Mouse (Mus musculus): ENCODE measurements around the gene Gng3. TPM values are rescaled to one million over a fixed set of nuclear protein-coding genes. Genes with fewer than 3 reads are reported as not detected.
A peak's percentile ranks its signal among the peaks of the same experiment; 100 is the strongest.

Gng3 gene
- polyA plus RNA-seq (2014; fragmentation: Nextera tagmentation; extraction: Ambion mirVana) = 508 and 520 TPM in 2 replicates

GRCm38 (mm10) chr19:8839103-8839907 lies at the start of gene Gng3:
TSS of gene Gng3 (minus strand) at chr19:8839194.
- Histone ChIP-seq H3K36me3 (replicated peaks; ENCODE audit: control insufficient read depth, insufficient read depth) (peaks cover 37% of the 10 kb centered on the region), H3K4me1 (replicated peaks; ENCODE audit: control insufficient read depth, insufficient read depth, low read length) (peaks cover 13% of the 10 kb centered on the region), H3K27me3 (ENCODE audit: control insufficient read depth, insufficient read depth, low read length) (no peaks in the 10 kb centered on the region), H3K4me3 (replicated peaks; ENCODE audit: low read length) (peak within 1 kb of the TSS; percentile 77), H3K27ac (peak within 1 kb of the TSS; percentile 96), H3K9ac (peak within 1 kb of the TSS; percentile 94), H3K9me3 (ENCODE audit: control insufficient read depth, low read length) (no peaks in the 10 kb centered on the region), H3K4me2 (replicated peaks) (peak within 1 kb of the TSS; percentile 66)
- peak; percentile 93 for ATAC-seq (ENCODE audit: low FRiP score)
- 29% methylated on average over 11 of the region's 11 CpGs for WGBS
- peak; percentile 83 for DNase-seq (ENCODE audit: low spot score)

GRCm38 (mm10) chr19:8887585-8888463 lies 48.8 kb upstream of the Gng3 start:
- H3K27ac ChIP-seq = peak overlapping the region; percentile 89
- 16% methylated on average over 19 of the region's 19 CpGs for WGBS

DNA sequence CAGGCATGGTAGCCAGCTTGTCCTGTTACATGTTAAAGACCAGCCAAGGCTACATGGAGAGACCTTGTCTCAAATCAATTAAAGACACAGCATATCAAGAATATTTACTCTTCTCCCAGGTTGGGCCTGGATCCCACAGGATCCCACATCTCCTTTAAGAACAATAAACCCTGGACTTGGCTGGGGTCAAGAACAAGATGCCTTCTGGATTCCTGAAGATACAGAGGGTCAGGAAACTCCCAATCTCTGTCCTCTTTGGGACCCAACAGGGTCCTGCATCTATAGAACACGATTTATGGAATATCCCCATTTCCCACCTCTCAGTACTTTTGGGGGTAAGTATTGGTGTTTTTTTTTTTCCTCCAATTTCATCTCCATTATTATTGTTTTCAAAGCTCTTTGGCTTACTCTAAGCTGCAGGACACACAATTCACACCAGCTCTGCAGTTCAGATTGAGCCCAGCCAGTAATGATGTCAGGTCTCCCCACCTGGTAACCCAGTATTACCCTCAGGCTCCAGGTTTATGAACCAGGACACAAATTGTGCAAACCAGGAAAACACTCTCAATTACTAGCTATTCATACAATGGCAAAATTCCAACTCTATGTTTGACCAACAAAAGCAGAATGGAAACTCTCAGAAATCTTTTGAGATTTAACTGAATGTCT lies 48.1 kb upstream of the Gng3 start:
- H3K27me3 ChIP-seq (ENCODE audit: control insufficient read depth, insufficient read depth, low read length) = no peaks in the 10 kb centered on the region
- no peak for DNase-seq (ENCODE audit: low spot score)
- H3K4me1 ChIP-seq (replicated peaks; ENCODE audit: control insufficient read depth, insufficient read depth, low read length) = peaks cover 17% of the 10 kb centered on the region
- ATAC-seq (ENCODE audit: low FRiP score) = no peak
- H3K36me3 ChIP-seq (replicated peaks; ENCODE audit: control insufficient read depth, insufficient read depth) = peaks cover 13% of the 10 kb centered on the region
- no peak overlapping the region for H3K9ac ChIP-seq
- 50% methylated on average over 1 of the region's 1 CpGs for WGBS
- peak overlapping the region; percentile 89 for H3K4me2 ChIP-seq (replicated peaks)
- no peak overlapping the region for H3K27ac ChIP-seq
- H3K9me3 ChIP-seq (ENCODE audit: control insufficient read depth, low read length) = no peaks in the 10 kb centered on the region
- no peak overlapping the region for H3K4me3 ChIP-seq (replicated peaks; ENCODE audit: low read length)

More at GRCm38 (mm10) chr19:8887585-8888463, 48.8 kb upstream of the Gng3 start:
- Histone ChIP-seq H3K9me3 (ENCODE audit: control insufficient read depth, low read length) (no peaks in the 10 kb centered on the region), H3K27me3 (ENCODE audit: control insufficient read depth, insufficient read depth, low read length) (no peaks in the 10 kb centered on the region), H3K36me3 (replicated peaks; ENCODE audit: control insufficient read depth, insufficient read depth) (peaks cover 13% of the 10 kb centered on the region), H3K9ac (peak overlapping the region; percentile 70), H3K4me2 (replicated peaks) (peak overlapping the region; percentile 89), H3K4me3 (replicated peaks; ENCODE audit: low read length) (peak overlapping the region; percentile 67), H3K4me1 (replicated peaks; ENCODE audit: control insufficient read depth, insufficient read depth, low read length) (peaks cover 17% of the 10 kb centered on the region)
- no peak for ATAC-seq (ENCODE audit: low FRiP score)
- DNase-seq (ENCODE audit: low spot score) = no peak

DNA sequence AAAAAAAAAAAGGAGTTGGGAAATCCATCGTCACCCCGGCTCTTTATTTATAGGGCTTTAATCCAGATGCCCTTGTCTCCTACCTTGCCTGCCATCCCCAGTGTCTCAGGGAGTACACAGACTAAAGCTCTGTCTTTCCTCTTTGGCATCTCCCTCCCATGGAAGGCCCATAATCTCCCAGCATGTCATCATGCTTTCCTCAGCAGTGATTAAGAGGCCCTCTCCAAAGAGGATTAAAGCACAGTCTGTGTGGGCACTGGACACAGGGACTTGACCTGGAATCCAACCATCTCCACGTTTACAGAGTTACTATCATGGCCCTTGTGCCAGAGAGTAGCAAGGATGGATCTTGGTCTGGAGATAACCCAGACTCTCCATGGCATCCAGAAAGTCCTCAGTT lies 44.6 kb upstream of the Gng3 start, which contains the start of the genes Lbhd1 and Gm49403:
Lbhd1 (plus strand) TSS at position 117 of the 400 bp plus-strand sequence.
Gm49403 (plus strand) TSS at position 315 of the 400 bp plus-strand sequence.
- Histone ChIP-seq H3K4me2 (replicated peaks) (no peak within 1 kb of the TSS), H3K4me1 (replicated peaks; ENCODE audit: control insufficient read depth, insufficient read depth, low read length) (peaks cover 15% of the 10 kb centered on the region), H3K36me3 (replicated peaks; ENCODE audit: control insufficient read depth, insufficient read depth) (no peaks in the 10 kb centered on the region), H3K9ac (no peak within 1 kb of the TSS), H3K9me3 (ENCODE audit: control insufficient read depth, low read length) (no peaks in the 10 kb centered on the region), H3K27ac (no peak within 1 kb of the TSS), H3K27me3 (ENCODE audit: control insufficient read depth, insufficient read depth, low read length) (no peaks in the 10 kb centered on the region), H3K4me3 (replicated peaks; ENCODE audit: low read length) (no peak within 1 kb of the TSS)
- WGBS = 80% methylated on average over 3 of the region's 3 CpGs
- ATAC-seq (ENCODE audit: low FRiP score) = no peak
- DNase-seq (ENCODE audit: low spot score) = no peak

DNA sequence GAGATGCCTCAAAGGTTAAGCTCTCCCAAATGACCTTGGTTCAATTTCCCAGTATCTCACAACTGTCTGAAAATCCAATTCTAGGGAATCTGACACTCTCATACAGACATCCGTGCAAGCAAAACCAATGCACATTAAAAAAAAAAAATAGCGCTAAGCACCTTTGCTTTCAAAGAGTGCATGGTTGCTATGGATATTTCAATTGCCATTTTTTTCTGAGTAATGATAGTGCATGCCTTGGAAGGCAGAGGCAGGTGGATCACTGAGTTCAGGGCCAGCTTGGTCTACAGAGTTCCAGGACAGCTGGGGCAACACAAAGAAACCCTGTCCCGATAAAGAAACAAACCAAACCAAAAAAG lies 42.0 kb upstream of the Gng3 start:
- H3K4me2 ChIP-seq (replicated peaks) = peak overlapping the region; percentile 86
- H3K4me1 ChIP-seq (replicated peaks; ENCODE audit: control insufficient read depth, insufficient read depth, low read length) = peaks cover 7% of the 10 kb centered on the region
- DNase-seq (ENCODE audit: low spot score) = no peak
- H3K9ac ChIP-seq = peak overlapping the region; percentile 81
- peak overlapping the region; percentile 60 for H3K4me3 ChIP-seq (replicated peaks; ENCODE audit: low read length)
- peak overlapping the region; percentile 79; the same call in 1 of the 2 replicates for H3K27ac ChIP-seq
- H3K36me3 ChIP-seq (replicated peaks; ENCODE audit: control insufficient read depth, insufficient read depth) = peaks cover 23% of the 10 kb centered on the region
- H3K27me3 ChIP-seq (ENCODE audit: control insufficient read depth, insufficient read depth, low read length) = no peaks in the 10 kb centered on the region
- H3K9me3 ChIP-seq (ENCODE audit: control insufficient read depth, low read length) = no peaks in the 10 kb centered on the region
- 17% methylated on average over 3 of the region's 3 CpGs for WGBS
- ATAC-seq (ENCODE audit: low FRiP score) = no peak

- Histone ChIP-seq H3K9me3 (ENCODE audit: control insufficient read depth, low read length) (no peaks in the 10 kb centered on the region), H3K9ac (peak within 1 kb of the TSS; percentile 81), H3K36me3 (replicated peaks; ENCODE audit: control insufficient read depth, insufficient read depth) (peaks cover 29% of the 10 kb centered on the region), H3K27ac (peak within 1 kb of the TSS; percentile 79), H3K4me3 (replicated peaks; ENCODE audit: low read length) (peak within 1 kb of the TSS; percentile 60), H3K4me2 (replicated peaks) (peak within 1 kb of the TSS; percentile 86), H3K27me3 (ENCODE audit: control insufficient read depth, insufficient read depth, low read length) (no peaks in the 10 kb centered on the region), H3K4me1 (replicated peaks; ENCODE audit: control insufficient read depth, insufficient read depth, low read length) (peaks cover 7% of the 10 kb centered on the region)
- ATAC-seq (ENCODE audit: low FRiP score) (peak; percentile 97), DNase-seq (ENCODE audit: low spot score) (peak; percentile 79)
- WGBS = under 1% methylated on average over 42 of the region's 42 CpGs
Observed at GRCm38 (mm10) chr19:8880311-8881033, 41.5 kb upstream of the Gng3 start, which contains the start of gene Uqcc3. TSS of gene Uqcc3 (minus strand) at chr19:8880923.

- H3K4me3 ChIP-seq (replicated peaks; ENCODE audit: low read length) = no peak overlapping the region
- 96% methylated on average over 7 of the region's 7 CpGs for WGBS
- H3K27me3 ChIP-seq (ENCODE audit: control insufficient read depth, insufficient read depth, low read length) = no peaks in the 10 kb centered on the region
- H3K4me1 ChIP-seq (replicated peaks; ENCODE audit: control insufficient read depth, insufficient read depth, low read length) = peaks cover 17% of the 10 kb centered on the region
- DNase-seq (ENCODE audit: low spot score) = no peak
- no peak overlapping the region for H3K27ac ChIP-seq
- H3K9ac ChIP-seq = no peak overlapping the region
- H3K4me2 ChIP-seq (replicated peaks) = no peak overlapping the region
- ATAC-seq (ENCODE audit: low FRiP score) = no peak
- H3K36me3 ChIP-seq (replicated peaks; ENCODE audit: control insufficient read depth, insufficient read depth) = peaks cover 53% of the 10 kb centered on the region
- no peaks in the 10 kb centered on the region for H3K9me3 ChIP-seq (ENCODE audit: control insufficient read depth, low read length)
Observed at GRCm38 (mm10) chr19:8875031-8875430, 36.0 kb upstream of the Gng3 start.

DNA sequence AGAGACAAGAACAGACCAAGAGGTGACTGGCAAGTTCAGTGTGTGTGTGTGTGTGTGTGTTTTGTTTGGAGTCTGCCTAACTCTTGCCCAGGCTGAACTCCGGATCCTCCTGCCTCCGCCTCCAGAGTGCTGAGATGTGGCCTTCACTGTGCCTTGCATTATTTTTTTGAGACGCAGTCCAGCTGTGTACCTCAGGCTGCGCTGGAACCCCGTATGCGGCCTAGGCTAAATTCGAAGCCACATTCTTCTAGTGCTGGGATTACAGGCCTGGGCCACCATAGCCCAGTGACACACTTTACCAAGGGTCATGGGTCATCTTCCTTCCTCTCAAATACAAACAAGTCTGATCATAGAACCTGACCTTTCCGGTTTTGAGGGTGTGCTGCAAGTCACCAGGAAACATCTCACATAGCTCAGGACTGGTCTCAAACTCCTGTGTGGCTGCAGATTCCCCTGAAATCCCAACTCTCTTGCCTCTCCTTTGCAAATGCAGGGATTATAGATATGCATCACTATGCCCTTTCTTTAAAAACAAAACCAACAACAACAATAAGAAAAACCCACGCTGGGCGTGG lies 33.4 kb upstream of the Gng3 start:
- Histone ChIP-seq H3K36me3 (replicated peaks; ENCODE audit: control insufficient read depth, insufficient read depth) (peaks cover 44% of the 10 kb centered on the region), H3K27ac (0 out of 2 replicates have a peak overlapping the region, but pooled peaks have one; percentile 83), H3K9me3 (ENCODE audit: control insufficient read depth, low read length) (no peaks in the 10 kb centered on the region), H3K9ac (peak overlapping the region; percentile 77), H3K4me2 (replicated peaks) (peak overlapping the region; percentile 85), H3K27me3 (ENCODE audit: control insufficient read depth, insufficient read depth, low read length) (no peaks in the 10 kb centered on the region), H3K4me1 (replicated peaks; ENCODE audit: control insufficient read depth, insufficient read depth, low read length) (peaks cover 10% of the 10 kb centered on the region; the same call in 1 of the 2 replicates), H3K4me3 (replicated peaks; ENCODE audit: low read length) (peak overlapping the region; percentile 59)
- DNase-seq (ENCODE audit: low spot score) = no peak
- no peak for ATAC-seq (ENCODE audit: low FRiP score)
- WGBS = 78% methylated on average over 10 of the region's 10 CpGs

Data from hindbrain, embryonic 14.5 days (tissue).